Mouse (Mus musculus) bone marrow, adult 2 months (tissue): ENCODE results near the gene Gprc5c. TPM values are rescaled to one million over a fixed set of nuclear protein-coding genes. Genes with fewer than 3 reads are reported as not detected.
A peak's percentile ranks its signal among the peaks of the same experiment; 100 is the strongest.

Experiments used
- H3K27ac ChIP-seq: fragments of 200-500 bp; 2 replicates; pipeline ENCODE4 v1.5.1; 2012; ENCODE audit warnings: low read depth, mild to moderate bottlenecking, control low read depth, inconsistent platforms, low read length; ENCODE audit not compliant: control insufficient read depth, poor library complexity, insufficient read depth
- H3K4me1 ChIP-seq: fragments of 200-500 bp; 2 replicates; pipeline ENCODE4 v1.6.1; 2011; ENCODE audit warnings: low read length; ENCODE audit not compliant: control insufficient read depth, insufficient read depth
- H3K4me3 ChIP-seq: fragments of 200-500 bp; replicated peaks from 2 replicates; pipeline ENCODE3; 2011; ENCODE audit warnings: mild to moderate bottlenecking, low read depth, low read length, control low read depth; ENCODE audit not compliant: control insufficient read depth
- CTCF ChIP-seq: fragments of 200-500 bp; IDR thresholded peaks from 2 replicates; pipeline ENCODE4 v1.5.1; 2011; ENCODE audit warnings: low read length, control low read depth; ENCODE audit not compliant: control insufficient read depth, insufficient read depth
- POLR2A ChIP-seq: fragments of 200-500 bp; IDR thresholded peaks from 2 replicates; pipeline ENCODE4 v1.6.1; 2011; ENCODE audit warnings: low read depth, mild to moderate bottlenecking, control low read depth, low read length, borderline replicate concordance; ENCODE audit not compliant: control insufficient read depth
- WGBS: fragments of 180-500 bp; shearing (Covaris S2); methylation state at CpG from one replicate; pipeline ENCODE4 v1.1.7; 2018; 5-methylcytosine and 5-hydroxymethylcytosine counted together
- polyA plus RNA-seq: library from polyadenylated mRNA; stranded (reverse); fragments of >200 nt; gene quantifications from 2 replicates; pipeline ENCODE4 v1.2.4, GENCODE M21; 2011; ENCODE audit warnings: low replicate concordance; ENCODE audit not compliant: missing spikeins, insufficient read depth, insufficient read length

The Gprc5c gene
- polyA plus RNA-seq, 1 experiment, result 1.4 TPM

- Histone ChIP-seq H3K4me1 (peaks cover 12% of the 10 kb centered on the region), H3K4me3 (no peak overlapping the region), H3K27ac (peak overlapping the region; percentile 48; the same call in 1 of the 2 replicates)
- no peak for TF ChIP-seq CTCF
- TF ChIP-seq POLR2A, result no peak
- 68% methylated on average over 7 of the region's 7 CpGs for WGBS
Observed at GRCm38 (mm10) chr11:114876176-114876575, 25.2 kb downstream of the Gprc5c start.

DNA sequence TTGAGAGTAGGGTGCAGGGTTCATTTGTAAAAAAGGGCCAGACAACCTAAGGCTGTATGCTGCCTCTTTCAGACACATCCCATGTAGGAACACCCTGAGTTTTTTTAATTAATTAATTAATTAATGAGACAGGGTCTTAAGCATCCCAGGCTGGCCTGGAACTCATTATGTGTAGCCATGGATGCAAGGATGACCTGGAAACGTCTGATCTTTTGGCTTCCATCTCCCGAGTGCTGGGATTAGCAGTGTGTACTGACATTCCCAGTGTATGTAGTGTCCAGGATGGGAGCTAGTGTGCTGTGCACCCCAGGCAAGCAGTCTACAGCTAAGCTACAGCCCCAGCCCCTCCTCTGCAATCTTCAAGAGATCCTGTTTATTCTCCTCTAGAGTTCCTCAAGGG, 25.7 kb downstream of the Gprc5c start:
- H3K27ac ChIP-seq, result no peak overlapping the region
- H3K4me3 ChIP-seq, result no peak overlapping the region
- peaks cover 12% of the 10 kb centered on the region for H3K4me1 ChIP-seq
- 84% methylated on average over 2 of the region's 2 CpGs for WGBS
- no peak for TF ChIP-seq POLR2A
- no peak for TF ChIP-seq CTCF

DNA sequence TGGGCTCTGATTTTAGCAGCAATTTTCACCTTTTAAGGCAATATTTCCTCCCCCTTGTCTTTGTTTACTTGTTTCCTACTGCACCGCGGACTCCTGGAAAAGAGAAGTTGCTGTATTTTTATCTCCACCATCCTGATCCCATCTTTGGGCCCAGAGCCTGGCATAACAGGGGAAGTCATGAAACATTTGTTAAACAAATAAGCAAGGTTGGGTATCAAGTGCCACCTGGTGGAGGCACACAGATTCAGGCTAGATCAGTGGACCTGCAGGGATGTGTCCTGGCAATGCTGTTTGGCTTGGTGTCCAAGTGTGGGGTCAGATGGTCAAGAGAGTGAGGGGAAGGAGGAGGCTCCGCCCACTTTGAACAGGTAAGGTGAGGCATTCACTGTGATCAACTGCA, 26.2 kb downstream of the Gprc5c start:
- no peak overlapping the region for H3K4me3 ChIP-seq
- H3K4me1 ChIP-seq, result peaks cover 12% of the 10 kb centered on the region
- 23% methylated on average over 3 of the region's 3 CpGs for WGBS
- H3K27ac ChIP-seq, result no peak overlapping the region
- peak; percentile 57 for TF ChIP-seq CTCF
- no peak for TF ChIP-seq POLR2A

DNA sequence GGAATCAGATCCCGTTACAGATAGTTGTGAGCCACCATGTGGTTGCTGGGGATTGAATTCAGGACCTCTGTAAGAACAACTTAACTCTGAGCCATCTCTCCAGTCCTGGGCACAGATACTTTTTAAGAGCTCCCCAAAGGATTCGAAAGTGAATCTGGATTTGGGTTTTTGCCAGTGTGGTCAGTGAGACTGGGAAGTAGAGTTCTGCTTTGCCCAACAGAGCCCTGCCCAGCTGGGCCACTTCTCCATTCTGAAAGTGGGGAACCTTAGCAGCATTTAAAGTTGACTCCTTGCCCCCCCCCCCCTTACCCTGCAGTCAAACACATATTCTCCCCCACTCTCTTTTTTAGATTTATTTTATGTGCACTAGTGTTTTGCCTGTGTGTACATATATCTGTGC, 28.7 kb downstream of the Gprc5c start:
- H3K27ac ChIP-seq, result peak overlapping the region; percentile 66; the same call in 1 of the 2 replicates
- TF ChIP-seq CTCF (no peak), POLR2A (no peak)
- 13% methylated on average over 2 of the region's 2 CpGs for WGBS
- no peak overlapping the region for H3K4me3 ChIP-seq
- peaks cover 20% of the 10 kb centered on the region for H3K4me1 ChIP-seq

- H3K4me3 ChIP-seq, result no peak overlapping the region
- H3K27ac ChIP-seq, result peak overlapping the region; percentile 66
- peaks cover 20% of the 10 kb centered on the region for H3K4me1 ChIP-seq
- no peak for TF ChIP-seq POLR2A
- TF ChIP-seq CTCF, result no peak
Observed at GRCm38 (mm10) chr11:114880185-114880584, 29.2 kb downstream of the Gprc5c start.

DNA sequence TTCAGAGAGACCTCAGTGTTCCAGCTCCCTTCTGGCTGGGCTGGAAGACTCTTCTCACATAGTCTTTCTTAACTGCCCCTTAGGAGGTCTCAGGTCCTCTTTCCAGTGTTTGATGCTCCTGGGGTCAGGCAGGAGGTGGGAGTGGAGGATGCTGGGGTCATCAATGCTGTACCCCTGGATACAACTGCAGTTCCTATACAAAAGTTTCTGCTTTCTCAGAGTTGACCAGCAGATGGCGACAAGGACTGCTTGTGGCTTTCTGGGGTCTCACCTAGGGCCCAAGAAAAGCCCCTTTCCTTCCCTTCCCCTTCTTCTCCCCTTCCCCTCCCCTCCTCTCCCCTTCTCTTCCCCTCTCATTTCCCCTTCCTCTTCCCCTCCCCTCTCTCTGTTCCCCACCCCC, 29.6 kb downstream of the Gprc5c start:
- no peak overlapping the region for H3K4me3 ChIP-seq
- H3K4me1 ChIP-seq, result peaks cover 22% of the 10 kb centered on the region
- peak; percentile 65 for TF ChIP-seq CTCF
- TF ChIP-seq POLR2A, result no peak
- H3K27ac ChIP-seq, result peak overlapping the region; percentile 66
- WGBS, result 0% methylated on average over 1 of the region's 1 CpGs

GRCm38 (mm10) chr11:114883251-114883789, 32.4 kb downstream of the Gprc5c start:
- no peak overlapping the region for H3K4me3 ChIP-seq
- WGBS, result 70% methylated on average over 4 of the region's 4 CpGs
- peaks cover 17% of the 10 kb centered on the region for H3K4me1 ChIP-seq
- TF ChIP-seq CTCF (no peak), POLR2A (no peak)
- H3K27ac ChIP-seq, result peak overlapping the region; percentile 46

- H3K4me1 ChIP-seq, result peaks cover 17% of the 10 kb centered on the region
- peak overlapping the region; percentile 43 for H3K27ac ChIP-seq
- WGBS, result 55% methylated on average over 4 of the region's 4 CpGs
- no peak for TF ChIP-seq CTCF
- no peak for TF ChIP-seq POLR2A
- no peak overlapping the region for H3K4me3 ChIP-seq
Observed at GRCm38 (mm10) chr11:114884380-114885100, 33.6 kb downstream of the Gprc5c start.
